Mouse (Mus musculus): Measurements from ENCODE around the gene Exoc2. TPM values are rescaled to one million over a fixed set of nuclear protein-coding genes. Genes with fewer than 3 reads are reported as not detected.

The Exoc2 gene
- 56.1 and 57.1 TPM in 2 replicates for total RNA-seq (2017)

DNA sequence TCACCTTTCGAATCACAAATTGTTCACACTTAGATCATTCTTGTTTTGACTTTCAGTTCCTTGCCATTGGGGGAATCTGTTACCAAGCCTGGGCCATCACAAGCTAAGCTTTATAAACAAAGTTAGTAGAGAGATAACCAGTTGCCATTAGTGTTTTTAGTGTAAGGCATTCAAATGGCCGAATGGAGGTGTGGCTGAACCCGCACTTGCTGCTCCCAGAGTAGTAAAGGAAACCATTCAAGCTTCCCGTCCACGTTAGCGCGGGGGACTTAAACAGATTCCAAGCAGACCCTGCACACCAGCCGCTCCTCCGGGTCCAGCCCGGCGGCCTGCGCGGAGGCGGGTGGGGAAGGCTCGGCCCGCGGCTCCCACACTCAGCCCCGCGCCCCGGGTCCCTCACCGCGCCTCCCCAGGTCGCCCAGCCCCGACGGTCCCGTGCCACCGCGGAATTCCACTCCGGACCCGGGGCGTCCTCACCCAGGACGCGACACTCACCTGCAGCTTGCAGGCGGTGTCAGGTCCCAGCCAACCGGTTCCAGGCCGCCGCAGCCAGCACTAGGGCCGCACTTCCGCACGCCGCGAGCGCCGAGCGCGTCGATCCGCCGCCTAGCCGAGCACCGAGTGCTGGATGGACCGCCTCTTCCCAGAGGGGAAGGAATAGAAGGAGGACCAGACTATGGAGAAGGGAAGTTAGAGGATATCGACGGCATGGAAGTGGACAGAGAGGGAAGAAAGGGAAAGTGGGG lies at the start of gene Exoc2, which contains the start of gene Gm5447:
Gene Exoc2 (minus strand): TSS at position 593 of the 746 bp plus-strand sequence.
Gene Gm5447 (plus strand): TSS at position 704 of the 746 bp plus-strand sequence.
- peak; percentile 84 for ATAC-seq (ENCODE audit: extremely low read depth, insufficient number of reproducible peaks, low FRiP score, poor library complexity, severe bottlenecking)

GRCm38 (mm10) chr13:31023664-31024063 lies 49.8 kb upstream of the Exoc2 start:
- no peak for ATAC-seq (ENCODE audit: extremely low read depth, insufficient number of reproducible peaks, low FRiP score, poor library complexity, severe bottlenecking)

- no peak for ATAC-seq (ENCODE audit: extremely low read depth, insufficient number of reproducible peaks, low FRiP score, poor library complexity, severe bottlenecking)
Observed at GRCm38 (mm10) chr13:31021927-31022326, 48.0 kb upstream of the Exoc2 start.

- no peak for ATAC-seq (ENCODE audit: extremely low read depth, insufficient number of reproducible peaks, low FRiP score, poor library complexity, severe bottlenecking)
Observed at GRCm38 (mm10) chr13:31021514-31021913, 47.6 kb upstream of the Exoc2 start.

DNA sequence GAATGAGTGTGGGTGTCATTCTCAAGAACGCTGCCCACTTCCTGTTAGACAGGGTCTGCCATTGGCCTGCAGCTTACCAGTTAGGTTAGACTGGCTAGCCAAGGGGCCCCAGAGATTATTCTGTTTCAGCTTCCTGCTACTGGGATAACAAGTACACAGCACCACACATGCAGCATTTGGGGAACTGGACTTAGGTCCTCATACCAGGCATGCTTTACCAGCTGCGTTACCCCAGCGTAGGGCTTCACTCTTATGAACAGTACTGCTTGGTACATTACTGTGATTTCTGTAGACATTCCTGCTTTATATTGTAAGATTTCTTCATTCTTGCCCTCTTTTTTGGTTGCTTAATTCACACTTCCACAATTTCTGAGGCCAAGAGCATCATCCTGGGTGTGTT lies 43.7 kb upstream of the Exoc2 start:
- ATAC-seq (ENCODE audit: extremely low read depth, insufficient number of reproducible peaks, low FRiP score, poor library complexity, severe bottlenecking) = no peak

- ATAC-seq (ENCODE audit: extremely low read depth, insufficient number of reproducible peaks, low FRiP score, poor library complexity, severe bottlenecking) = peak; percentile 94
Observed at GRCm38 (mm10) chr13:31004995-31005394, 31.1 kb upstream of the Exoc2 start.

GRCm38 (mm10) chr13:31004458-31004857 lies 30.6 kb upstream of the Exoc2 start:
- ATAC-seq (ENCODE audit: extremely low read depth, insufficient number of reproducible peaks, low FRiP score, poor library complexity, severe bottlenecking) = no peak

- ATAC-seq (ENCODE audit: extremely low read depth, insufficient number of reproducible peaks, low FRiP score, poor library complexity, severe bottlenecking) = no peak
Observed at GRCm38 (mm10) chr13:30999799-31000198, 25.9 kb upstream of the Exoc2 start.

DNA sequence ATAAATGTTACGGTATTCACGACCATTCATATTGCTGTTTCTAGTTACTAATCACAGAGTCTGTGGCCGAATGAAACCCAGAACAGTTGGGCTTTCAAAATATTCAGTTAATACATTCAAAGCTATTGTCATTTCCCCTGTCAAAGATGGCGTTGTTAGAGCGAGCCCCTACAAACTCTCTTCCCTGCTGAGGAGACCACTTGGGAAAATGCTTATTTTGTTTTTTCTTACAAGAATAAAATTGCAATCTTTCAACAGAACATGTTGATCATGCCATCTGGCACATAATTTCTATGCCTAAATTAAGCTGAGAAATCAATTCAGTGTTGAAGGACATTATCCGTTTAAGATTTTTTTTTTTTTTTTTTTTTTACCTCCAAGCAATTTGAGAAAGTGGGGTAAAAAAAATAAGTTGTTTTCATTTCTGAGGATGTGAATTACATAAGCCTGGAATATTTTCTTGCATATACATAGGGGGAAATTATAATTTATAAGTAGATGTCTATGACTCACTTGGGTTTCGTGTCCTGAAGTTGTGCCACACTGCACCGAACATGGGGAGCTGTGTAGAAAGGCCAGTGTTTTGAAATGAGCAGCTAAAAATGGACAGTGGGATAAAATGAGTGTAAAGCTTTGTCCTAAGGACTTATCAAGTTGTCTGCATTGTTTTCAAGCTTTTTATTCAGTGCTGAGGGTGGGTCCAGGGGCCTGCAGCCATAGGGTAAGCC lies 23.8 kb upstream of the Exoc2 start:
- ATAC-seq (ENCODE audit: extremely low read depth, insufficient number of reproducible peaks, low FRiP score, poor library complexity, severe bottlenecking) = no peak

DNA sequence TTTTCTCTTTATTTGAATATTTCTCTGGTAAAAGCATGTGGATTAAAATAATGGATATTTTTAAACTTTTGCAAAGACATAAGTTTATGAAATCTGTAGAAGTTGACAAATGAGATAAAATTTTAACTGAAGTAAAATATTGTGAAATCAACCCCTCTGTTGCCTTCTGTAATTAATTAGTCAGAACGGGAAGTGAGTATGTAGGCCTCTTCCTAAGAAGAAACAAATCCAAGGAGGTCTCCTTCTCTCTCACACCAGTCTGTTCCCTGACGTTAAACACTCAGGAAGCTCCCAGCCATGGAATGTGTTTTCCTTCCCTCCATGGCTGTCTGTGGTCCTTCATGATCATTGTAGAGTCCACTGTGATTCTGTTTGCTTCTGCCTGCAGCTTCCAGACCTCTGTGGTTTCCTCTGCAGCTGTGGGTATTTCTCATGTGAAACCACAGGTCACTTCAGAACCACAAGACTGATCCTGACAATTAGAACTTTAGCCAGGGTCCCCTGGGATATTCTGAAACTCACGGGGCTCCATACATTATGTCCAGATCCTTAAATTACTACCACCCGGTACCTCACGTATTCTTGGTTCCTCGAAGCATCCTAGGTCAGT lies 20.5 kb upstream of the Exoc2 start:
- no peak for ATAC-seq (ENCODE audit: extremely low read depth, insufficient number of reproducible peaks, low FRiP score, poor library complexity, severe bottlenecking)

- peak; percentile 73 for ATAC-seq (ENCODE audit: extremely low read depth, insufficient number of reproducible peaks, low FRiP score, poor library complexity, severe bottlenecking)
Observed at GRCm38 (mm10) chr13:30993819-30994218, 19.9 kb upstream of the Exoc2 start.

- ATAC-seq (ENCODE audit: extremely low read depth, insufficient number of reproducible peaks, low FRiP score, poor library complexity, severe bottlenecking) = no peak
Observed at GRCm38 (mm10) chr13:30990233-30990632, 16.3 kb upstream of the Exoc2 start.

DNA sequence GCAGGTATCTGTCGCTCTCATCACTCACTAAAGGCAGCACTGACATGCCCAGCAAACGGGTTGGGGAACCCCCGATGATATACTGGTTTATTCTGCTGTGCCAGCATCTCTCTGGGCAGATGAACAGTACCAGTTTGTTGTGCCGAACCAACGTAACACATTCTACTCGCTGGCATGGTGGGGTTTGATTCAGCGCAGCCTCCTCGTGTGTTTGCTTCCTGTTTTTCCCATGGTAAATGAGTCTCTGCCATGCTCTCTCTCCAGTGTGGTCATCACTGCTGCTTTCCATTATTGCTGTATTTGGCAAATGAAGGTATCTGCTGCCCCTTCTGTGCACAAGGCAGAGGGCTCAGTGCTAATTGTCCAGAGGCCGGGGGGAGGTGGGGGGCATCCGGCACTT lies 15.8 kb upstream of the Exoc2 start:
- ATAC-seq (ENCODE audit: extremely low read depth, insufficient number of reproducible peaks, low FRiP score, poor library complexity, severe bottlenecking) = no peak

GRCm38 (mm10) chr13:30987686-30988085 lies 13.8 kb upstream of the Exoc2 start:
- ATAC-seq (ENCODE audit: extremely low read depth, insufficient number of reproducible peaks, low FRiP score, poor library complexity, severe bottlenecking) = 0 out of 2 replicates have a peak, but pooled peaks have one; percentile 13

- ATAC-seq (ENCODE audit: extremely low read depth, insufficient number of reproducible peaks, low FRiP score, poor library complexity, severe bottlenecking) = peak; percentile 17; the same call in 1 of the 2 replicates
Observed at GRCm38 (mm10) chr13:30986934-30987455, 13.1 kb upstream of the Exoc2 start.

DNA sequence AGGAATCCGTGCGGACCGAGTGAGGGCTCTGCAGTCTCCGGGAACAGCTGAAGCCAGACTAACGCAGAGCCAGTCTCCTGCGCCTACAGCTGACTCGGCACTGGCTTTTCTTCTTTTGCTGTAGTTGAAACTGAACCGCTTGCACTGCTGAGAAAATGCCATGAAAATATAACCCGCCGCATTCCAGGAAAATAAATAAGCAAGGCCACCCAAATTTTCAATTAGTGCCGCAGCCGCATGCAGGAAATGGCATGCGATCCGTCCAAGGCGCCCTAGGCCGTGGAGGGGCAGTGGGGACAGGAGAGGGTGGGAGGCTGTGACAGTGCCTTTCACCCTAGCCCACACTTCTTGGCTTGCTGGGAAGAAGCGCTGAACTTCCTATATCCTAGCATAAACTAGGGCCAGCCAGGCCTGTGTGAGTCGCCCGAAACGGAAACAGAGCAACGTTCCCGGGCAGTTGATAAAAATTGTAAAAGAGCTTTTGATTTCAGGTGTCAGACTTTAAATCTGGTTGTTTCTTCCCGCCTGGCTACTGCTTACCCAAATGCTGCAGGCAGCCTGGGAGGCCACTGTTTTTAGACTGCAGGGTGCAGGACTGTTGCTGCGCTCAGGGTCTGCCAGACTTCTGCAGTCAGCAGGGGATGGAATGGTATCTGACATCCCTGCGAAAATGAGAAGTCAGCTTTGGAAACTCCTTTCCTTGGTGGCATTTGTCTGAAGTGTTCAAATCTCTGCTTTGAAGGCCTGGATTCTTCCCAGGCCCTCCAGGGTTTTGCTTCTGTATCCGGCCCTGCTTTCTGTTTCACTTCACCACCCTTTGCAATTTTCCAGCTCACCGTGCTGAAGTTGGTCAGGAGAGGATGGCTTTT lies 11.9 kb upstream of the Exoc2 start:
- ATAC-seq (ENCODE audit: extremely low read depth, insufficient number of reproducible peaks, low FRiP score, poor library complexity, severe bottlenecking) = no peak

DNA sequence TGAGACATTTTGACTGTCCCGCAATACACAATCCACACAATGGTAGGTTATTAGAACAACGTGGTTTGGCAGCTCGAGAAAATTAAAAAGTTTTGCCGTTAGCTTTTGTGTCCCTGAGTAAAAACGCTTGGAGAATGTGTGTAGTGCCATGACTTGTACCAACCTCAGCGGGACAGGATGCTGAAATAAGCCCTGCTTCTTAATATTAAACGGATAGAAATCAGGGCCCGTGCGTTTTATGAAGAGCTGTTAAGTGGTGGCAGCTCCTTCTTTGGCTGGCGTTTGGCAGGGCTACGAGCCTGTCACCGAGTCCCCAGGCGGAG lies 11.3 kb upstream of the Exoc2 start:
- ATAC-seq (ENCODE audit: extremely low read depth, insufficient number of reproducible peaks, low FRiP score, poor library complexity, severe bottlenecking) = no peak

- peak; percentile 91 for ATAC-seq (ENCODE audit: extremely low read depth, insufficient number of reproducible peaks, low FRiP score, poor library complexity, severe bottlenecking)
Observed at GRCm38 (mm10) chr13:30981666-30982065, 7.8 kb upstream of the Exoc2 start.

- ATAC-seq (ENCODE audit: extremely low read depth, insufficient number of reproducible peaks, low FRiP score, poor library complexity, severe bottlenecking) = no peak
Observed at GRCm38 (mm10) chr13:30978224-30978623, 4.3 kb upstream of the Exoc2 start.

All from neutrophil, adult 5-6 weeks (primary cell).